Mouse (Mus musculus) liver, embryonic 12.5 days (tissue): ENCODE measurements around the gene Dusp14. TPM values are rescaled to one million over a fixed set of nuclear protein-coding genes. Genes with fewer than 3 reads are reported as not detected.

Source experiments
- ATAC-seq: fragments of 200-750 bp; cut with Nextera tagmentation; 2 replicates; pipeline ENCODE4 v1.8.0; 2017; ENCODE audit warnings: moderate number of reproducible peaks, mild to moderate bottlenecking, moderate library complexity
- H3K27ac ChIP-seq: fragments of 300-500 bp; sonication (generic); 2 replicates; pipeline ENCODE4 v1.5.1; 2016; ENCODE audit warnings: mild to moderate bottlenecking
- H3K27me3 ChIP-seq: fragments of 300-500 bp; sonication (generic); replicated peaks from 2 replicates; pipeline ENCODE4 v1.6.1; 2016; ENCODE audit warnings: mild to moderate bottlenecking, moderate library complexity
- H3K36me3 ChIP-seq: fragments of 300-500 bp; sonication (generic); 2 replicates; pipeline ENCODE4 v1.6.1; 2016; ENCODE audit warnings: mild to moderate bottlenecking, moderate library complexity
- H3K4me1 ChIP-seq: fragments of 300-500 bp; sonication (generic); 2 replicates; pipeline ENCODE4 v1.6.1; 2016
- H3K4me2 ChIP-seq: fragments of 300-500 bp; sonication (generic); 2 replicates; pipeline ENCODE4 v1.6.1; 2016; ENCODE audit warnings: mild to moderate bottlenecking, moderate library complexity
- H3K4me3 ChIP-seq: fragments of 300-500 bp; sonication (generic); 2 replicates; pipeline ENCODE4 v1.5.1; 2016; ENCODE audit warnings: mild to moderate bottlenecking, moderate library complexity
- H3K9ac ChIP-seq: fragments of 300-500 bp; sonication (generic); 2 replicates; pipeline ENCODE4 v1.6.1; 2016; ENCODE audit warnings: mild to moderate bottlenecking, moderate library complexity
- H3K9me3 ChIP-seq: fragments of 300-500 bp; sonication (generic); replicated peaks from 2 replicates; pipeline ENCODE4 v1.6.1; 2016; ENCODE audit warnings: mild to moderate bottlenecking, moderate library complexity
- WGBS: fragments of 180-500 bp; shearing (Covaris S2); methylation state at CpG from one replicate; pipeline ENCODE4 v1.1.7; 2016; ENCODE audit not compliant: insufficient replicate concordance; 5-methylcytosine and 5-hydroxymethylcytosine counted together
- polyA plus RNA-seq: library from polyadenylated mRNA; unstranded; fragments of >200 nt; fragmentation: Nextera tagmentation; extraction: Ambion mirVana; gene quantifications from 2 replicates; pipeline ENCODE4 v1.2.1, GENCODE M21; 2016

Gene Dusp14
- polyA plus RNA-seq, 1 experiment from 2014 or later: 1.1 TPM

DNA sequence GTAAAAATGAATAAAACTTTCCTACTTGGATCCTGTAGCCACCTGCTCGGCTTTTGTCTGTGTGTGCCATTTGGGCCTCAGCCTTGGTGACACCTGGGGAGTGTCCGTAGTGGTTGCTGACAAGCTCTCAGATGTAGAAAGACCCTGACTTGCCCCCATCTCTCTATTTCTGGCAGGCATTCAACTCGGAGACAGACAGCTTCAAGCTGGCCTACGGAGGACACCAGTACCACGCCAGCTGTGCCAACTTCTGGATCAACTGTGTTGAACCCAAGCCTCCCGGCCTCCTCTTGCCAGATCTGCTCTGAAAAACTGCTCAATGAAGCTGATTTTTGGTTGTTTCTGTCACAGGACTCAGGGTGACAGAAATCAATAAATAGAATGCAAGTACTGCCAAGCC is 28.4 kb downstream of the Dusp14 start:
- no peaks in the 10 kb centered on the region for H3K9me3 ChIP-seq
- no peak overlapping the region for H3K4me2 ChIP-seq
- no peak overlapping the region for H3K27ac ChIP-seq
- H3K27me3 ChIP-seq: no peaks in the 10 kb centered on the region
- H3K36me3 ChIP-seq: peaks cover 61% of the 10 kb centered on the region
- H3K4me3 ChIP-seq: no peak overlapping the region
- no peak overlapping the region for H3K9ac ChIP-seq
- no peak for ATAC-seq
- 79% methylated on average over 6 of the region's 6 CpGs for WGBS
- no peaks in the 10 kb centered on the region for H3K4me1 ChIP-seq

DNA sequence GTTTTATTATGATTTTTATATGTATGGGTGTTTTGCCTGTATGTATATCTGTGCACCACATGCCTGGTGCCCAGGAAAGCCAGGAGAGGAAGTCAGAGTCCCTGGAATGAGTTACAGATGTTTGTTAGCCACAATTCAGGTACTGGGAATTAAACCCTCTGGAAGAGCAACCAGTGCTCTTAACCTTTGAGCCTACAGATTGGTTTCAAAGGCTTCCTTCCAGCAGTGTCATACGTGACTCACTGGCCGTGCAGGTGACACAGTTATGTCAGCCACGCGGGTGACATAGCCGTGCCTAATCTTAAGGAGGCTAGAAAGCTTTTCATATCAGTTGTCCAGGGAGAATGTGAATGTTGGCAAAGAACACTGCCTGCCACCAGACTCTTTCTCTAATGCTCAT is 35.4 kb downstream of the Dusp14 start:
- no peak for ATAC-seq

DNA sequence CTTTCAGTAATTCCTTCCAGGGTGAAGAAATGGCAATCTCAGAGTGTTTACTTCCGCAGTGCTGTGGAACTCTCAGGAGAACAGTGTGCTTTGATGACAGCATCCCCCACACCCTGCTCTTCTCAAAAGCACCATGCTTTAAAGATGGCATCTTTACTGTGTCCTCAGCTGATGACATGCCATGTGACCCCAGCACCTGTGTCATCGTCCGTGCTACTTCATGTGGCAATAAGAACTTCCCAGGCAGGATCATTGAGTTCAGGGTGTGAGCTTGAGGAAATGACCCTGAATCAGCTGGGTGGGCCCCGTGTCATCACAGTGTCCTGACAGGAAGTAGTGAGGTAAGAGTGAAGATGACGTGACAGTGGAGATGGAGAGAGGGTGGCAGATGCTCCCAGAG is 36.5 kb downstream of the Dusp14 start:
- Histone ChIP-seq H3K4me3 (no peak overlapping the region), H3K9me3 (no peaks in the 10 kb centered on the region), H3K9ac (no peak overlapping the region), H3K27ac (no peak overlapping the region), H3K36me3 (peaks cover 65% of the 10 kb centered on the region), H3K4me1 (no peaks in the 10 kb centered on the region), H3K27me3 (no peaks in the 10 kb centered on the region), H3K4me2 (no peak overlapping the region)
- ATAC-seq: no peak
- WGBS: 73% methylated on average over 5 of the region's 5 CpGs

More for the DNA sequence above, 35.4 kb downstream of the Dusp14 start:
- WGBS: 89% methylated on average over 5 of the region's 5 CpGs
- H3K9ac ChIP-seq: no peak overlapping the region
- no peaks in the 10 kb centered on the region for H3K9me3 ChIP-seq
- no peak overlapping the region for H3K27ac ChIP-seq
- H3K4me3 ChIP-seq: no peak overlapping the region
- H3K36me3 ChIP-seq: peaks cover 61% of the 10 kb centered on the region
- no peaks in the 10 kb centered on the region for H3K4me1 ChIP-seq
- H3K4me2 ChIP-seq: no peak overlapping the region
- no peaks in the 10 kb centered on the region for H3K27me3 ChIP-seq

DNA sequence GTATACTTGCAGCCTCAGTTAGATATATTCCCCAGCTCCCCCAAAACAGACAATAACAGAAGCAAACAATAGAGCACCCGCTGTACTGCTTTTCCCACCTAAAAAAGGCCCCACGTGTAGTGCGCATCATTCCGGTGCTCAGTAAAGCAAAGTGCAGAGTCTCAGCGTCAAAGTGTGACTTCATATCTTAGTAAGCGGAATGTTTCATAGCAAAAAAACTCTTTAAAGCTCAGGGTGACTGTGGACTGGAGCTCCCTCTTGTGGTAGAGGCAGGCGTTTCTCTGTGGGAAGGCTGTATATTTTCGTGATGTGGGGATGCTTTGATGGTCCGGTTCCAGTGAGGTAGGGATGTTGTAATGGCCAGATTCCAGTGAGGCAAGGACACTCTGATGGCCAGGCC is 37.1 kb downstream of the Dusp14 start:
- no peaks in the 10 kb centered on the region for H3K9me3 ChIP-seq
- no peak overlapping the region for H3K27ac ChIP-seq
- H3K4me2 ChIP-seq: no peak overlapping the region
- no peaks in the 10 kb centered on the region for H3K27me3 ChIP-seq
- H3K36me3 ChIP-seq: peaks cover 70% of the 10 kb centered on the region
- H3K4me1 ChIP-seq: no peaks in the 10 kb centered on the region
- WGBS: 52% methylated on average over 9 of the region's 9 CpGs
- ATAC-seq: no peak
- no peak overlapping the region for H3K4me3 ChIP-seq
- H3K9ac ChIP-seq: no peak overlapping the region

DNA sequence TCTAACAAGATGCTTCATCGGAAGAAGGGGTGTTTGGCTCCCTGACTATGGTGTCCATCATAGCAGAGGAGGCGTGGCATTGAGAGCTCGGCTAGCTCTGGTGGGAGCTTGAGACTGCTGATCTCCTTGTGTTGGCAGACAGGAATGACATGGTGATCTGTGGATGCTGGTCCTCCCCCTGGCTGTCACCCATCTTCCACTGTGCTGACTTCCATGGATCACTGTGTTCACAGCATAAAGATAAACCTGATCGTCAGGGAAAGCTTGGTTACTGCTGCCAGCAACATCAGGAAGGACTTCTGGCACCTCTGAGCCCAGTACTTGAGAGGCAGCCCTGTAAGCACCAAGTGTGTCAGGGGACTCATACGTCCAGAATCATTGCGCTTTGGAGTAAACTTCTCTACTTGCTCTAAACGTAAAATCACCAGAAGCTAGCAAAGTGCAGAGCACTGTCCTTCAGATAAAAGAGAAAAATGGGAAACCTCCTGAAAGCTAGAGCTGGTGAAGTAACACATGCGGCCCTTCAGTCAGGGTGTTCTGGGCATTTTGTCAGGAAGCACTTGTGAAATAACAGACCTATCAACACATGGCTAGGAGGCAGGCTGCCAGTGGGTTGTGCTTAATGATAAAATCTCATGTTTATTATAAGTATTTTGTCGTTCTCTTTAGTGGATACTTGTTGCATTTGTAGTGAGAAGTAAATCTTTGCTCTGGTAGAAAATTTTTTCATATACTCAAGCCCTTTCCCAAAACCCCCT is 40.6 kb downstream of the Dusp14 start:
- no peak overlapping the region for H3K4me2 ChIP-seq
- no peaks in the 10 kb centered on the region for H3K4me1 ChIP-seq
- 79% methylated on average over 9 of the region's 9 CpGs for WGBS
- no peak overlapping the region for H3K4me3 ChIP-seq
- H3K27me3 ChIP-seq: no peaks in the 10 kb centered on the region
- no peak overlapping the region for H3K9ac ChIP-seq
- H3K36me3 ChIP-seq: peaks cover 89% of the 10 kb centered on the region
- no peaks in the 10 kb centered on the region for H3K9me3 ChIP-seq
- no peak overlapping the region for H3K27ac ChIP-seq
- no peak for ATAC-seq

DNA sequence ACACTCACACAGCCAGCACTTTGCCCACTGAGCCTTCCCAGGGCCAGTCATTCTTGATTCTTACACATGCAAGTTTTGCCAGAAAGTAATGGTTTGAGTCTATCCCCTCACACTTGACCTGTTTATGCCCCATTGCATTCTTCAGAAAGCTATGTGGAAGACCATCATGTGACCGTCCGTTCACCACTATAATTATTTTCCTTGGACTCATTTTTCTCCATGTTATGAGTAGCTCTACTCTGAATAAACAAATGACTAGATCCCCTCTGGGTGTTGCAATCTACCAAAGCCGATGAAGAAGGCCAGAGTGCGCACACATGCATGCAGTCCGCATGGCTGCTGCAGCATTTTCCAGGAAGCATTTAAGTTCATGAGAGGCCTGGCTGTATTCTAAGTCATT is 41.8 kb downstream of the Dusp14 start:
- ATAC-seq: no peak
- Histone ChIP-seq H3K9me3 (no peaks in the 10 kb centered on the region), H3K27me3 (no peaks in the 10 kb centered on the region), H3K36me3 (peaks cover 88% of the 10 kb centered on the region), H3K27ac (no peak overlapping the region), H3K9ac (no peak overlapping the region), H3K4me3 (no peak overlapping the region), H3K4me1 (no peaks in the 10 kb centered on the region), H3K4me2 (no peak overlapping the region)
- WGBS: 88% methylated on average over 5 of the region's 5 CpGs

DNA sequence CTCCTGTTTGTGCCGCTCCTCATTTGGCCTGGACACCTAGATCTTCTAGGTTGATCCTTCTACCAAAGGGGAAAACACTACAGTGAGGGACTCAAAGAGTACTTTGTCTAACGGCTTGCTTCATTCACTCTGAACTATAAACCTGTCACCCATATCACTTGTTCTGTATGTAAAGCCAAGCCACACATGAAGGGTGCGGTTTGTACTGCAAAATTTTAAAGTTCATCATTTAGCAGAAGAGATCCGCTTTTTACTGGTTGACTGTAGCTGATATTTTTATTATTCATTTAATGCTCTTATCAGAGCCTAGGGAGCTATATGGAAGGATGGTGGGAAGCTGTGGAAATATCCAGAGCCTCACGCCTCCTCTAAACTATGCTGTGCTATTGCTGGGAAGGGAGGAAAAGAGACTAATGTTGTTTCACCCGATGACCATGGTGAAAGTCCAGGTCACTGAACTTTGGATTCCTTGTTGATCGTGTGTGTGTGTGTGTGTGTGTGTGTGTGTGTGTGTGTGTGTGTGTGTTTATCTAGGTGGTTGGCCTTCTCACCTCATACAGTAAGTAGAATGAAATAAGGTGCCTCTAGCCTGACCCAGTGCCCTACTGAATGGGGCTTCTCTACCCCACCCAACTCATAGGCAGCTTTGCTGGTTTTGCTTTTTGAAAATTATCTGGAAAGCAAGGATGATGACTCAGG is 52.1 kb downstream of the Dusp14 start:
- ATAC-seq: no peak

DNA sequence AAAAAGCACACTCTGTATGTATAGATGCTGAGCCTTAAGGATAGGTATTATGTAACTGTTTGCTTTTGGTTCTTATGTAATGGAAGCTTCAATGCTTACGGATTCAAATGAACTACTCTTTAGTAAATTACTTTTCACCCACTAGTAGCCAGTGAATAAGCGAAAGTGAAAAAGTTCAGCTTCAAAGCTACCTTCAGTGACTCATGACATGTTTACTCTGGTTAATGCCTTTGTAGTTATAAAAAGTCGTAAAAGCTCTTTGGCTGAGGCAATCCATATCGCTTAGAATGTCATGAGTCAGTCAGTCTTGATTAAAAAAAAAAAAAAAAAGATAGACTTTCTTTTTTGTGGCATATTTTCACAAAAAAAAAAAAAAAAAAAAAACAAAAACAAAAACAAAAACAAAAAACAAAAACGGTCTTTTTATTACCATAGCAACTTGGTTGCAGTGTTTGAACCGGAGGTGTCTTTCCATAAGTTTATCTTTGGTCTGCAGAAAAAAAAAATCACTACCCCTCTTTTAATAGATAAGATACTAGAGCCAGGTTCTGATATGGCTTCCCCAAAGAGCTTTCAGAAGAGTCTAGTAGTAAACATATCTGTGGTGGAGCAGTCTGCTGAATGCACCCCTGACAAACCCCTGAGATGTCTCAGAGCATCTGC is 52.8 kb downstream of the Dusp14 start:
- no peaks in the 10 kb centered on the region for H3K27me3 ChIP-seq
- H3K4me2 ChIP-seq: no peak overlapping the region
- no peak for ATAC-seq
- H3K9ac ChIP-seq: no peak overlapping the region
- 70% methylated on average over 6 of the region's 6 CpGs for WGBS
- no peaks in the 10 kb centered on the region for H3K4me1 ChIP-seq
- peaks cover 53% of the 10 kb centered on the region for H3K36me3 ChIP-seq
- no peak overlapping the region for H3K27ac ChIP-seq
- no peak overlapping the region for H3K4me3 ChIP-seq
- no peaks in the 10 kb centered on the region for H3K9me3 ChIP-seq

More for the DNA sequence above, 52.1 kb downstream of the Dusp14 start:
- H3K4me2 ChIP-seq: no peak overlapping the region
- H3K4me3 ChIP-seq: no peak overlapping the region
- no peaks in the 10 kb centered on the region for H3K4me1 ChIP-seq
- no peak overlapping the region for H3K27ac ChIP-seq
- no peak overlapping the region for H3K9ac ChIP-seq
- H3K27me3 ChIP-seq: no peaks in the 10 kb centered on the region
- 78% methylated on average over 7 of the region's 7 CpGs for WGBS
- H3K36me3 ChIP-seq: peaks cover 56% of the 10 kb centered on the region
- no peaks in the 10 kb centered on the region for H3K9me3 ChIP-seq

DNA sequence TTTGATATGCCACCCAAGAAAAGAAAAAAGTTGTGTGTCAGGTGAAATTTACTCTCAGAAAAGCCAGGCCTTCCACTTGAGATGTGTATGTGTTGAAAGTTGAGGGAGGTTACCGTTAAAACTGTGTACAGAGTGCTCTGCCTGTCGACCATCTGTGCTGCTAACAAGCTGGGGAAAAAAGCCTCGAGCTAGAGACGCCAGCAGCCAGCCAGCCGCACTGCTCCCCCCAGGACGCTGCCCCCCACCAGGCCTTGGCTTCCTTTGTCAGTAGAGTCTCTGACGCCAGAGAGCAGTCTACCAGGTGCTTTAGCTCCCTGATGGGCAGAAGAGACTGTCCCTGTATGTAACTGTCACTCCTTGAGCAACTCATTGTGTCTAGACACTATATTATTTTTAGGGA is 56.0 kb downstream of the Dusp14 start:
- no peak for ATAC-seq
- Histone ChIP-seq H3K4me1 (no peaks in the 10 kb centered on the region), H3K9ac (no peak overlapping the region), H3K9me3 (no peaks in the 10 kb centered on the region), H3K36me3 (peaks cover 60% of the 10 kb centered on the region), H3K4me2 (no peak overlapping the region), H3K4me3 (no peak overlapping the region), H3K27ac (no peak overlapping the region), H3K27me3 (no peaks in the 10 kb centered on the region)
- WGBS: 54% methylated on average over 7 of the region's 7 CpGs

DNA sequence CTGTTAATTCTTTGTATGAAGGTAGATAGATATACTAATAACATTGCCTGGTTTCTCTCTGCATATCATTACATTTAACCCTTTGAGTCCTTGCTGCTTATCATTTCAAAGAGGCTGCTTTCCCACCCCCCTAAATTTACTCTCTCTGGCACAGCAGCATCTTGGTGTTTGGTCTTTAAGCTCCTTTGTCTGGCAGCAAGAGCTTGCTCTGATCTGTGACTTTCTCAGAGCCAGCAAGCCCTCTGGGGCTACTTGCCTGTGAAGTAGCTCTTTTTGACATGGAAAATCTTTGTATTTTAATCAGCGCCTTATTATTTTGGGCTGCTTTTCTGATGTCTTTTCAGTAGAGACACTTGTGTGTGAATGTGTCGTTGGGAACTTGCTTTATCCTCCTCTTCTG is 57.5 kb downstream of the Dusp14 start:
- peaks cover 61% of the 10 kb centered on the region for H3K36me3 ChIP-seq
- H3K9me3 ChIP-seq: no peaks in the 10 kb centered on the region
- no peak for ATAC-seq
- H3K27ac ChIP-seq: no peak overlapping the region
- H3K4me3 ChIP-seq: no peak overlapping the region
- H3K9ac ChIP-seq: no peak overlapping the region
- 71% methylated on average over 2 of the region's 2 CpGs for WGBS
- no peaks in the 10 kb centered on the region for H3K4me1 ChIP-seq
- no peak overlapping the region for H3K4me2 ChIP-seq
- H3K27me3 ChIP-seq: no peaks in the 10 kb centered on the region

DNA sequence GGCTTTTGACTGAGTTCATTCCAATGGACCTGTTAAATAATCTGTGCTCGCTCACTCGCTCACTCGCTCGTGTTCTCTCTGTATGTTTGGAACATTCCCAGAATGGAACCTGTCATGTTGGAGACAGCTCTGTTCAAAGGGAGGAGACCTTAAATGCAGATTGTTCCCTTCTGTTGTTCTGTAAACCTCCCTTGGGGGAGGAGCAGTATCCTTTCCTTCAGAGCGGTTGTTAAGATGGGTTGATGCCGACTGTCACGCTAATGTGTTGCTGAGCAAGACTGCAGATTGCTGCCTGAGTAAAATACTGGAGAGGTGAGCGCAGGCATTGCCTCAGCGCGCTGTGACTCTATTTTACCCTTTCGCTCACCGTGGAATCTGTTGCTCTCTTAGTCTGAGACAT is 58.0 kb downstream of the Dusp14 start:
- no peak overlapping the region for H3K4me2 ChIP-seq
- peaks cover 65% of the 10 kb centered on the region for H3K36me3 ChIP-seq
- no peak overlapping the region for H3K27ac ChIP-seq
- 72% methylated on average over 12 of the region's 12 CpGs for WGBS
- H3K9me3 ChIP-seq: no peaks in the 10 kb centered on the region
- ATAC-seq: no peak
- no peaks in the 10 kb centered on the region for H3K4me1 ChIP-seq
- no peak overlapping the region for H3K4me3 ChIP-seq
- H3K27me3 ChIP-seq: no peaks in the 10 kb centered on the region
- H3K9ac ChIP-seq: no peak overlapping the region

DNA sequence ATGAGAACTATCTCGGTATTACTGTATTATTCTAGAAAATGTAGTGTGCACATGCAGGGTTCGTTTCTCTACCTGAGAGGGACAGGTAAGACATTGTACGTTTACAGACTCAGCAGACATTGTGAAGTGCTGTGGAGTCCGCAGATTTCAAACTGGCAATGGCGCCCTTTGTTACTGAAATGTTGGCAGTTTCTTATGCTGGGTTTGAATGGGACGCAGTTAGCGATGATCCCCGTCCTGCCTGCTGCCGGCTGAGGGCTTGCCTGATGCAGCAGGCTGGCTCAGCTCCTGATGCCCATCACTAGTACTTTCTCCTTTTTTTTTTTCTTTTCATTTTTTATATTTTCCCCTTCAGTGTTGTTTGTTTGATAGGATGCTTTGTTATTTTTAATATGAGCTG is 58.6 kb downstream of the Dusp14 start:
- Histone ChIP-seq H3K27me3 (no peaks in the 10 kb centered on the region), H3K9ac (no peak overlapping the region), H3K4me2 (no peak overlapping the region), H3K36me3 (peaks cover 71% of the 10 kb centered on the region), H3K27ac (no peak overlapping the region), H3K4me3 (no peak overlapping the region), H3K4me1 (no peaks in the 10 kb centered on the region), H3K9me3 (no peaks in the 10 kb centered on the region)
- WGBS: 85% methylated on average over 9 of the region's 9 CpGs
- ATAC-seq: no peak
